Mouse (Mus musculus) CH12.LX (cell line): ENCODE measurements around the gene Gse1.

ENCODE experiments used
- CTCF ChIP-seq, 2 experiments: IDR thresholded peaks in 1 of 2; conservative IDR thresholded peaks in 1 of 2; 2 replicates each; pipeline ENCODE4 v1.5.1; 2011 to 2012; ENCODE audit warnings: low read depth in 2 of 2, low read length in 2 of 2, improper control_type of control experiment in 1 of 2, inconsistent platforms in 1 of 2, mild to moderate bottlenecking in 1 of 2, moderate library complexity in 1 of 2
- E2F4 ChIP-seq: IDR thresholded peaks from 2 replicates; pipeline ENCODE4 v1.6.1; 2011; ENCODE audit warnings: low read depth, low read length, improper control_type of control experiment; ENCODE audit not compliant: insufficient replicate concordance
- EP300 ChIP-seq: IDR thresholded peaks from 2 replicates; pipeline ENCODE4 v1.6.1; 2011; ENCODE audit warnings: low read length, improper control_type of control experiment
- GABPA ChIP-seq: IDR thresholded peaks from 2 replicates; pipeline ENCODE4 v1.6.1; 2012; ENCODE audit warnings: low read depth, low read length, improper control_type of control experiment, inconsistent platforms; ENCODE audit not compliant: insufficient replicate concordance
- NRF1 ChIP-seq: IDR thresholded peaks from 2 replicates; pipeline ENCODE4 v1.6.1; 2014; ENCODE audit warnings: low read depth, mild to moderate bottlenecking, inconsistent platforms, low read length, improper control_type of control experiment, moderate library complexity
- POLR2A ChIP-seq: IDR thresholded peaks from 2 replicates; pipeline ENCODE4 v1.6.1; 2011; ENCODE audit warnings: low read depth, mild to moderate bottlenecking, improper control_type of control experiment, low read length
- POLR2AphosphoS2 ChIP-seq: IDR thresholded peaks from 2 replicates; pipeline ENCODE4 v1.6.1; 2011; ENCODE audit warnings: low read depth, low read length, improper control_type of control experiment
- TCF12 ChIP-seq: IDR thresholded peaks from 2 replicates; pipeline ENCODE4 v1.6.1; 2014; ENCODE audit warnings: low read depth, mild to moderate bottlenecking, inconsistent platforms, low read length, improper control_type of control experiment
- USF2 ChIP-seq: conservative IDR thresholded peaks from 2 replicates; pipeline ENCODE4 v1.6.1; 2011; ENCODE audit warnings: low read depth, low read length, improper control_type of control experiment
- ZNF384 ChIP-seq: IDR thresholded peaks from 2 replicates; pipeline ENCODE4 v1.6.1; 2012; ENCODE audit warnings: low read depth, low read length, improper control_type of control experiment, inconsistent platforms

GRCm38 (mm10) chr8:120471166-120471565 lies 242.9 kb downstream of the Gse1 start:
- TF ChIP-seq EP300 (no peak), POLR2AphosphoS2 (no peak), USF2 (no peak), CTCF (conservative IDR thresholded peaks at IDR 0.05 in 1 of 2, IDR thresholded peaks at IDR 0.05 in 1 of 2; ENCODE audit: low read depth in 2 of 2, low read length in 2 of 2) (peak in 1 of 2 experiments; percentile 56; a peak in 2 of 4 replicates), GABPA (no peak), POLR2A (no peak), TCF12 (no peak), E2F4 (no peak), NRF1 (no peak), ZNF384 (no peak)
